Mouse (Mus musculus): ENCODE results near the gene Por. TPM values are rescaled to one million over a fixed set of nuclear protein-coding genes. Genes with fewer than 3 reads are reported as not detected.

Por gene
- polyA plus RNA-seq, 1 experiment, result 50.8 TPM

- 6% methylated on average over 7 of the region's 7 CpGs for WGBS
- no peak overlapping the region for H3K27ac ChIP-seq (ENCODE audit: insufficient read depth, low read length)
- TF ChIP-seq CTCF (IDR thresholded peaks at IDR 0.05; ENCODE audit: extremely low read depth, insufficient read depth, insufficient read length, insufficient replicate concordance) (peak; percentile 89; the same call in 1 of the 2 replicates), POLR2A (IDR thresholded peaks at IDR 0.05; ENCODE audit: low read depth, low read length) (no peak)
- no peaks in the 10 kb centered on the region for H3K4me1 ChIP-seq (ENCODE audit: control insufficient read depth, insufficient read depth, insufficient read length)
- no peaks in the 10 kb centered on the region for H3K36me3 ChIP-seq (ENCODE audit: control insufficient read depth, insufficient read depth, low read length)
- DNase-seq (ENCODE audit: low read depth in 1 of 2, low spot score in 2 of 2), result peak; percentile 28 to 49
- H3K27me3 ChIP-seq (ENCODE audit: control insufficient read depth, insufficient read depth, low read length), result no peaks in the 10 kb centered on the region
- no peak overlapping the region for H3K4me3 ChIP-seq (ENCODE audit: extremely low read depth, insufficient read depth, insufficient read length)
Measured at GRCm38 (mm10) chr5:135763526-135763925, 93.7 kb downstream of the Por start.

GRCm38 (mm10) chr5:135764971-135765370 lies 95.1 kb downstream of the Por start:
- Histone ChIP-seq H3K4me3 (ENCODE audit: extremely low read depth, insufficient read depth, insufficient read length) (no peak overlapping the region), H3K4me1 (ENCODE audit: control insufficient read depth, insufficient read depth, insufficient read length) (no peaks in the 10 kb centered on the region), H3K36me3 (ENCODE audit: control insufficient read depth, insufficient read depth, low read length) (no peaks in the 10 kb centered on the region), H3K27ac (ENCODE audit: insufficient read depth, low read length) (no peak overlapping the region), H3K27me3 (ENCODE audit: control insufficient read depth, insufficient read depth, low read length) (no peaks in the 10 kb centered on the region)
- WGBS, result 78% methylated on average over 3 of the region's 3 CpGs
- DNase-seq (ENCODE audit: low read depth in 1 of 2, low spot score in 2 of 2), result no peak
- no peak for TF ChIP-seq CTCF (IDR thresholded peaks at IDR 0.05; ENCODE audit: extremely low read depth, insufficient read depth, insufficient read length, insufficient replicate concordance)
- TF ChIP-seq POLR2A (IDR thresholded peaks at IDR 0.05; ENCODE audit: low read depth, low read length), result no peak

GRCm38 (mm10) chr5:135772519-135772918 lies 102.7 kb downstream of the Por start:
- no peaks in the 10 kb centered on the region for H3K36me3 ChIP-seq (ENCODE audit: control insufficient read depth, insufficient read depth, low read length)
- H3K4me3 ChIP-seq (ENCODE audit: extremely low read depth, insufficient read depth, insufficient read length), result no peak overlapping the region
- TF ChIP-seq POLR2A (IDR thresholded peaks at IDR 0.05; ENCODE audit: low read depth, low read length), result no peak
- no peak for TF ChIP-seq CTCF (IDR thresholded peaks at IDR 0.05; ENCODE audit: extremely low read depth, insufficient read depth, insufficient read length, insufficient replicate concordance)
- H3K27ac ChIP-seq (ENCODE audit: insufficient read depth, low read length), result no peak overlapping the region
- no peaks in the 10 kb centered on the region for H3K27me3 ChIP-seq (ENCODE audit: control insufficient read depth, insufficient read depth, low read length)
- 0% methylated on average over 3 of the region's 3 CpGs for WGBS
- no peak for DNase-seq (ENCODE audit: low read depth in 1 of 2, low spot score in 2 of 2)
- H3K4me1 ChIP-seq (ENCODE audit: control insufficient read depth, insufficient read depth, insufficient read length), result peaks cover 1% of the 10 kb centered on the region; the same call in 1 of the 2 replicates

GRCm38 (mm10) chr5:135776546-135776945 lies 106.7 kb downstream of the Por start:
- H3K4me3 ChIP-seq (ENCODE audit: extremely low read depth, insufficient read depth, insufficient read length), result no peak overlapping the region
- no peak for TF ChIP-seq CTCF (IDR thresholded peaks at IDR 0.05; ENCODE audit: extremely low read depth, insufficient read depth, insufficient read length, insufficient replicate concordance)
- no peak for TF ChIP-seq POLR2A (IDR thresholded peaks at IDR 0.05; ENCODE audit: low read depth, low read length)
- no peak overlapping the region for H3K27ac ChIP-seq (ENCODE audit: insufficient read depth, low read length)
- no peak for DNase-seq (ENCODE audit: low read depth in 1 of 2, low spot score in 2 of 2)
- no peaks in the 10 kb centered on the region for H3K36me3 ChIP-seq (ENCODE audit: control insufficient read depth, insufficient read depth, low read length)
- H3K4me1 ChIP-seq (ENCODE audit: control insufficient read depth, insufficient read depth, insufficient read length), result peaks cover 9% of the 10 kb centered on the region; the same call in 1 of the 2 replicates
- WGBS, result 79% methylated on average over 4 of the region's 4 CpGs
- H3K27me3 ChIP-seq (ENCODE audit: control insufficient read depth, insufficient read depth, low read length), result no peaks in the 10 kb centered on the region

- TF ChIP-seq CTCF (IDR thresholded peaks at IDR 0.05; ENCODE audit: extremely low read depth, insufficient read depth, insufficient read length, insufficient replicate concordance), result no peak
- TF ChIP-seq POLR2A (IDR thresholded peaks at IDR 0.05; ENCODE audit: low read depth, low read length), result peak; percentile 15; the same call in 1 of the 2 replicates
- 1% methylated on average over 45 of the region's 45 CpGs for WGBS
- DNase-seq (ENCODE audit: low read depth in 1 of 2, low spot score in 2 of 2), result peak in 1 of 2 experiments; percentile 2
- Histone ChIP-seq H3K27ac (ENCODE audit: insufficient read depth, low read length) (peak within 1 kb of the TSS; percentile 93), H3K36me3 (ENCODE audit: control insufficient read depth, insufficient read depth, low read length) (no peaks in the 10 kb centered on the region), H3K4me1 (ENCODE audit: control insufficient read depth, insufficient read depth, insufficient read length) (peaks cover 9% of the 10 kb centered on the region; the same call in 1 of the 2 replicates), H3K27me3 (ENCODE audit: control insufficient read depth, insufficient read depth, low read length) (no peaks in the 10 kb centered on the region), H3K4me3 (ENCODE audit: extremely low read depth, insufficient read depth, insufficient read length) (peak within 1 kb of the TSS; percentile 94)
Measured at GRCm38 (mm10) chr5:135777796-135778470, 108.1 kb downstream of the Por start, which contains the start of gene Styxl1. Gene Styxl1 (minus strand): TSS chr5:135778385.

- peaks cover 9% of the 10 kb centered on the region; the same call in 1 of the 2 replicates for H3K4me1 ChIP-seq (ENCODE audit: control insufficient read depth, insufficient read depth, insufficient read length)
- TF ChIP-seq CTCF (IDR thresholded peaks at IDR 0.05; ENCODE audit: extremely low read depth, insufficient read depth, insufficient read length, insufficient replicate concordance) (no peak), POLR2A (IDR thresholded peaks at IDR 0.05; ENCODE audit: low read depth, low read length) (peak; percentile 97)
- H3K27me3 ChIP-seq (ENCODE audit: control insufficient read depth, insufficient read depth, low read length), result no peaks in the 10 kb centered on the region
- H3K27ac ChIP-seq (ENCODE audit: insufficient read depth, low read length), result peak within 1 kb of the TSS; percentile 93
- 2% methylated on average over 70 of the region's 70 CpGs for WGBS
- DNase-seq (ENCODE audit: low read depth in 1 of 2, low spot score in 2 of 2), result peak; percentile 100
- H3K4me3 ChIP-seq (ENCODE audit: extremely low read depth, insufficient read depth, insufficient read length), result peak within 1 kb of the TSS; percentile 94
- peaks cover 6% of the 10 kb centered on the region for H3K36me3 ChIP-seq (ENCODE audit: control insufficient read depth, insufficient read depth, low read length)
Measured at GRCm38 (mm10) chr5:135778471-135779445, 108.9 kb downstream of the Por start, which contains the start of gene Mdh2. Gene Mdh2 (plus strand): TSS chr5:135778480.

Measured in spleen, adult 2 months (tissue).